In genomic region chr13:24799378-24799777, GRCm38 (mm10) we compare ENCODE assay signal across 8 mouse cellular contexts. TPM values are rescaled to one million over a fixed set of nuclear protein-coding genes. Genes with fewer than 3 reads are reported as not detected.
DNase-seq lines count a peak whose midpoint lies in the region; ATAC-seq and TF ChIP-seq lines count a peak whose summit lies in the region.

No protein-coding gene starts in this region.

- H3K9me3 ChIP-seq in heart, embryonic 11.5 days (replicated peaks; ENCODE audit: control insufficient read depth, low read length) = no peaks in the 10 kb centered on the region
- H3K9me3 ChIP-seq in hindbrain, embryonic 11.5 days (ENCODE audit: control insufficient read depth, low read length) = no peaks in the 10 kb centered on the region
- no peaks in the 10 kb centered on the region for H3K9me3 ChIP-seq in midbrain, embryonic 12.5 days

- no peaks in the 10 kb centered on the region for H3K27me3 ChIP-seq in heart, embryonic 11.5 days (ENCODE audit: control insufficient read depth, insufficient read depth, low read length)
- no peaks in the 10 kb centered on the region for H3K27me3 ChIP-seq in hindbrain, embryonic 11.5 days (ENCODE audit: control insufficient read depth, insufficient read depth, low read length)
- H3K27me3 ChIP-seq in midbrain, embryonic 12.5 days = no peaks in the 10 kb centered on the region

- ATAC-seq in heart, embryonic 11.5 days (replicated peaks; ENCODE audit: insufficient number of reproducible peaks, low FRiP score, low TSS enrichment) = no peak
- ATAC-seq in hindbrain, embryonic 11.5 days (ENCODE audit: low FRiP score) = no peak
- no peak for ATAC-seq in midbrain, embryonic 12.5 days (ENCODE audit: low FRiP score, low read depth)
- ATAC-seq in granulocyte monocyte progenitor cell, adult 5-6 weeks (replicated peaks; ENCODE audit: poor library complexity, severe bottlenecking) = no peak

- H3K9ac ChIP-seq in heart, embryonic 11.5 days (ENCODE audit: low read depth, low read length) = peak overlapping the region; percentile 97
- no peak overlapping the region; the same call in 1 of the 2 replicates for H3K9ac ChIP-seq in hindbrain, embryonic 11.5 days (ENCODE audit: low read depth, low read length)
- H3K9ac ChIP-seq in midbrain, embryonic 12.5 days (replicated peaks) = no peak overlapping the region

- WGBS in heart, embryonic 11.5 days (ENCODE audit: insufficient replicate concordance) = 62% methylated on average over 5 of the region's 5 CpGs
- WGBS in hindbrain, embryonic 11.5 days = 77% methylated on average over 5 of the region's 5 CpGs
- 75% methylated on average over 5 of the region's 5 CpGs for WGBS in midbrain, embryonic 12.5 days

- TF ChIP-seq POLR2A in cortical plate, adult 2 months (IDR thresholded peaks at IDR 0.05; ENCODE audit: extremely low read depth, insufficient read depth, low read length) = no peak

- no peak for DNase-seq in heart, adult 9 months (ENCODE audit: low spot score in 2 of 2)
- no peak for DNase-seq in hindbrain, embryonic 11.5 days (ENCODE audit: low spot score)
- DNase-seq in thymus, postnatal 0 days (ENCODE audit: low spot score) = no peak
- DNase-seq in cerebellum, adult 18-20 months = no peak

- no peak overlapping the region for H3K27ac ChIP-seq in heart, embryonic 11.5 days (ENCODE audit: low read depth, low read length)
- H3K27ac ChIP-seq in cortical plate, adult 2 months (ENCODE audit: insufficient read depth, low read length) = no peak overlapping the region
- no peak overlapping the region for H3K27ac ChIP-seq in hindbrain, embryonic 11.5 days (ENCODE audit: low read depth, low read length)
- H3K27ac ChIP-seq in midbrain, embryonic 12.5 days (replicated peaks) = no peak overlapping the region

- TF ChIP-seq CTCF in cortical plate, adult 2 months (IDR thresholded peaks at IDR 0.05; ENCODE audit: extremely low read depth, insufficient read depth, low read length) = no peak

- H3K4me1 ChIP-seq in heart, embryonic 11.5 days (ENCODE audit: control insufficient read depth, insufficient read depth, low read length) = peaks cover 4% of the 10 kb centered on the region; the same call in 1 of the 2 replicates
- H3K4me1 ChIP-seq in cortical plate, adult 2 months (ENCODE audit: control insufficient read depth, insufficient read depth, low read length) = peaks cover 3% of the 10 kb centered on the region; the same call in 1 of the 2 replicates
- 0 out of 2 replicates have a peak, but pooled peaks cover 2% of the 10 kb centered on the region for H3K4me1 ChIP-seq in hindbrain, embryonic 11.5 days (replicated peaks; ENCODE audit: control insufficient read depth, insufficient read depth, low read length)
- H3K4me1 ChIP-seq in midbrain, embryonic 12.5 days = peaks cover 19% of the 10 kb centered on the region

- H3K4me3 ChIP-seq in heart, embryonic 11.5 days (ENCODE audit: low read depth, low read length) = peak overlapping the region; percentile 65
- peak overlapping the region; percentile 65; the same call in 1 of the 2 replicates for H3K4me3 ChIP-seq in cortical plate, adult 2 months (ENCODE audit: insufficient read depth, low read length)
- peak overlapping the region; percentile 99 for H3K4me3 ChIP-seq in hindbrain, embryonic 11.5 days (ENCODE audit: low read depth, low read length)
- peak overlapping the region; percentile 99 for H3K4me3 ChIP-seq in midbrain, embryonic 12.5 days

- peak overlapping the region; percentile 90 for H3K4me2 ChIP-seq in heart, embryonic 11.5 days
- H3K4me2 ChIP-seq in hindbrain, embryonic 11.5 days (replicated peaks; ENCODE audit: low read depth, low read length) = peak overlapping the region; percentile 79
- H3K4me2 ChIP-seq in midbrain, embryonic 12.5 days (replicated peaks) = peak overlapping the region; percentile 74

- H3K36me3 ChIP-seq in heart, embryonic 11.5 days (ENCODE audit: control insufficient read depth, insufficient read depth, low read length) = no peaks in the 10 kb centered on the region
- H3K36me3 ChIP-seq in hindbrain, embryonic 11.5 days (ENCODE audit: control insufficient read depth, insufficient read depth, low read length) = no peaks in the 10 kb centered on the region
- H3K36me3 ChIP-seq in midbrain, embryonic 12.5 days = no peaks in the 10 kb centered on the region

RNA-seq across cellular contexts. Expression of gene BC005537, which starts 2.1 kb away (rescaled TPM):
- polyA plus RNA-seq in heart, embryonic 11.5 days (2014; fragmentation: Nextera tagmentation; extraction: Ambion mirVana) = 11.1 and 19.2 TPM in 2 replicates
- polyA plus RNA-seq in cortical plate, adult 2 months (2012; rRNA removed) = 115 and 122 TPM in 2 replicates
- 23.4 and 39.7 TPM in 2 replicates for polyA plus RNA-seq in hindbrain, embryonic 11.5 days (2014; fragmentation: Nextera tagmentation; extraction: Ambion mirVana)
- 21.2 and 21.5 TPM in 2 replicates for polyA plus RNA-seq in midbrain, embryonic 12.5 days (2016; fragmentation: Nextera tagmentation; extraction: Ambion mirVana)
- polyA plus RNA-seq in thymus, postnatal 0 days (2015; fragmentation: Nextera tagmentation; extraction: Ambion mirVana) = 21.6 and 25.6 TPM in 2 replicates
- total RNA-seq in granulocyte monocyte progenitor cell, adult 5-6 weeks (2014; fragmentation: Nextera tagmentation) = 166 and 184 TPM in 2 replicates
- 57.0 and 63.6 TPM in 2 replicates for total RNA-seq in granulocyte monocyte progenitor cell, adult 5-6 weeks (2017)

RNA-seq across cellular contexts. Expression of gene Acot13, which starts 32.0 kb away (rescaled TPM):
- polyA plus RNA-seq in heart, embryonic 11.5 days (2014; fragmentation: Nextera tagmentation; extraction: Ambion mirVana) = 196 and 201 TPM in 2 replicates
- 153 and 169 TPM in 2 replicates for polyA plus RNA-seq in cortical plate, adult 2 months (2012; rRNA removed)
- 51.3 and 58.6 TPM in 2 replicates for polyA plus RNA-seq in hindbrain, embryonic 11.5 days (2014; fragmentation: Nextera tagmentation; extraction: Ambion mirVana)
- 47.5 and 49.0 TPM in 2 replicates for polyA plus RNA-seq in midbrain, embryonic 12.5 days (2016; fragmentation: Nextera tagmentation; extraction: Ambion mirVana)
- 119 and 129 TPM in 2 replicates for polyA plus RNA-seq in thymus, postnatal 0 days (2015; fragmentation: Nextera tagmentation; extraction: Ambion mirVana)
- total RNA-seq in granulocyte monocyte progenitor cell, adult 5-6 weeks (2014; fragmentation: Nextera tagmentation) = 37.7 and 40.4 TPM in 2 replicates
- total RNA-seq in granulocyte monocyte progenitor cell, adult 5-6 weeks (2017) = 41.8 and 46.1 TPM in 2 replicates

RNA-seq across cellular contexts. Expression of gene Tdp2, which starts 32.1 kb away (rescaled TPM):
- 40.8 and 44.9 TPM in 2 replicates for polyA plus RNA-seq in heart, embryonic 11.5 days (2014; fragmentation: Nextera tagmentation; extraction: Ambion mirVana)
- 25.2 and 28.8 TPM in 2 replicates for polyA plus RNA-seq in cortical plate, adult 2 months (2012; rRNA removed)
- 78.9 and 79.4 TPM in 2 replicates for polyA plus RNA-seq in hindbrain, embryonic 11.5 days (2014; fragmentation: Nextera tagmentation; extraction: Ambion mirVana)
- polyA plus RNA-seq in midbrain, embryonic 12.5 days (2016; fragmentation: Nextera tagmentation; extraction: Ambion mirVana) = 69.3 and 69.7 TPM in 2 replicates
- polyA plus RNA-seq in thymus, postnatal 0 days (2015; fragmentation: Nextera tagmentation; extraction: Ambion mirVana) = 54.3 and 60.2 TPM in 2 replicates
- 48.4 and 84.7 TPM in 2 replicates for total RNA-seq in granulocyte monocyte progenitor cell, adult 5-6 weeks (2014; fragmentation: Nextera tagmentation)
- 51.8 and 57.7 TPM in 2 replicates for total RNA-seq in granulocyte monocyte progenitor cell, adult 5-6 weeks (2017)

RNA-seq across cellular contexts. Expression of gene Gmnn, which starts 37.7 kb away (rescaled TPM):
- 116 and 127 TPM in 2 replicates for polyA plus RNA-seq in heart, embryonic 11.5 days (2014; fragmentation: Nextera tagmentation; extraction: Ambion mirVana)
- 5.1 and 6.0 TPM in 2 replicates for polyA plus RNA-seq in cortical plate, adult 2 months (2012; rRNA removed)
- polyA plus RNA-seq in hindbrain, embryonic 11.5 days (2014; fragmentation: Nextera tagmentation; extraction: Ambion mirVana) = 126 and 128 TPM in 2 replicates
- 92.5 and 95.8 TPM in 2 replicates for polyA plus RNA-seq in midbrain, embryonic 12.5 days (2016; fragmentation: Nextera tagmentation; extraction: Ambion mirVana)
- polyA plus RNA-seq in thymus, postnatal 0 days (2015; fragmentation: Nextera tagmentation; extraction: Ambion mirVana) = 160 and 170 TPM in 2 replicates
- 148 and 183 TPM in 2 replicates for total RNA-seq in granulocyte monocyte progenitor cell, adult 5-6 weeks (2014; fragmentation: Nextera tagmentation)
- total RNA-seq in granulocyte monocyte progenitor cell, adult 5-6 weeks (2017) = 214 and 286 TPM in 2 replicates

RNA-seq across cellular contexts. Expression of gene D130043K22Rik, which starts 45.6 kb away (rescaled TPM):
- not detected in 2 replicates for polyA plus RNA-seq in heart, embryonic 11.5 days (2014; fragmentation: Nextera tagmentation; extraction: Ambion mirVana)
- polyA plus RNA-seq in cortical plate, adult 2 months (2012; rRNA removed) = 16.4 and 16.8 TPM in 2 replicates
- polyA plus RNA-seq in hindbrain, embryonic 11.5 days (2014; fragmentation: Nextera tagmentation; extraction: Ambion mirVana) = 0.94 and 1.4 TPM in 2 replicates
- 1.8 and 2.0 TPM in 2 replicates for polyA plus RNA-seq in midbrain, embryonic 12.5 days (2016; fragmentation: Nextera tagmentation; extraction: Ambion mirVana)
- polyA plus RNA-seq in thymus, postnatal 0 days (2015; fragmentation: Nextera tagmentation; extraction: Ambion mirVana) = 0.03 and 0.09 TPM in 2 replicates
- total RNA-seq in granulocyte monocyte progenitor cell, adult 5-6 weeks (2014; fragmentation: Nextera tagmentation) = not detected in 2 replicates
- total RNA-seq in granulocyte monocyte progenitor cell, adult 5-6 weeks (2017) = not detected in 2 replicates
